Mouse (Mus musculus): ENCODE measurements around the gene Stx11. TPM values are rescaled to one million over a fixed set of nuclear protein-coding genes. Genes with fewer than 3 reads are reported as not detected.
A peak's percentile ranks its signal among the peaks of the same experiment; 100 is the strongest.

Stx11 gene
- total and polyA plus RNA-seq, 3 experiments = 1.9 to 2.9 TPM; not detected in 1

DNA sequence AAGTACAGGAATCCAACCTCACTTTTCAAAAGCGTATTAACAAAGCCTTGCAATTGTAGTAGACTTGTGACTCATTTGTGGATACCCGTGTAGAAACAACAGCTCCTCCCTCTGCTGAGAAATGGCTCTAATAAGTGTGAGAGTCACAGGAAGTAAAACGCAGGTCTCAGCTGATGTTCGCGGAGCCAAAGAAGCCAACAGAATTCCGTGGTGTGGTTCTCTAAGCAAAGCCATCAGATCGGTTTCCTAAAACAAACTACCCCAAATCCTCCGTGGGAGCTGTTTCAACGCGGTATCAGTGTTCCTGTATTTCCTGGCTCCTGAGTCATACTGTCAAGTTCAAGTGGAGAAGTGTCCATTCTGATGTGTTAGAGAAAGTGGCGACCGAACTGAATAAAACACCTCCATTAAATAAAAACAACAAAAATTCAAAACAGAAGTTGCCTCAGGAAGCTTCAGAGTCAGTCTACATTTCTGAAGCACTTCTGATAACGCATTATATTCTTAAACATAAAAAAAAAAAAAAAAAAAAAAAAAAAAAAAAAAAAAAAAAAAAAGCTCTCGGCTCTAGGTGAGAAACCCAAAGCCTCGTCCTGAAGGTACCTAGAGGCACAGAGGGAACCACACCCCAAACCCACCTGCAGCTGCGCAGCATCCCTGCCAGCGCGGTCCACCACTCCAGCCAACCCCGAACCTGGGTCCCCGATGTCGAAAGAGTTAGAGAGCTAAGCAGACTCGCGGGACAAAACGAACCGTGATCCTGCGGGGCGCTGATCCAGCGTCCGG lies 543 bp downstream of the Stx11 start (continued):
- no peak for TF ChIP-seq SMC3 (IDR thresholded peaks at IDR 0.05; ENCODE audit: low read depth, low read length)
- TF ChIP-seq MEF2A (IDR thresholded peaks at IDR 0.05; ENCODE audit: extremely low read depth, insufficient replicate concordance, low read depth, low read length, poor library complexity, severe bottlenecking) = no peak
- no peak for TF ChIP-seq NRF1 (IDR thresholded peaks at IDR 0.05; ENCODE audit: insufficient read depth, low read depth, low read length, poor library complexity, severe bottlenecking)

GRCm38 (mm10) chr10:12962238-12962637 lies 1.9 kb downstream of the Stx11 start:
- Histone ChIP-seq H3K9me3 (replicated peaks; ENCODE audit: insufficient read depth, low read length) (no peaks in the 10 kb centered on the region), H3K4me1 (ENCODE audit: control insufficient read depth in 1 of 2, insufficient read depth in 2 of 2, low read length in 2 of 2) (peaks cover 8 to 13% of the 10 kb centered on the region in 2 experiments; a peak in 3 of 4 replicates), H3K79me2 (ENCODE audit: control insufficient read depth, insufficient read depth, low read length, poor library complexity) (no peaks in the 10 kb centered on the region; the same call in 1 of the 2 replicates), H3K36me3 (ENCODE audit: control insufficient read depth in 1 of 2, insufficient read depth in 2 of 2, low read length in 2 of 2) (peaks cover 0 to 11% of the 10 kb centered on the region in 2 experiments; a peak in 2 of 4 replicates), H3K9ac (ENCODE audit: control insufficient read depth, low read depth, low read length, poor library complexity, severe bottlenecking) (no peak overlapping the region), H3K27ac (ENCODE audit: control insufficient read depth, low read depth, low read length) (no peak overlapping the region), H3K4me3 (ENCODE audit: control insufficient read depth in 1 of 2, insufficient read depth in 1 of 2, low read depth in 2 of 2, low read length in 2 of 2) (peak overlapping the region in 1 of 2 experiments; percentile 36; a peak in 1 of 4 replicates), H3K27me3 (ENCODE audit: control insufficient read depth in 1 of 2, insufficient read depth in 2 of 2, low read length in 2 of 2) (no peaks in the 10 kb centered on the region)
- DNase-seq (ENCODE audit: low read depth, low spot score) = peak; percentile 73
- TF ChIP-seq RAD21 (IDR thresholded peaks at IDR 0.05; ENCODE audit: low read depth, low read length) = no peak
- TF ChIP-seq TAL1 (IDR thresholded peaks at IDR 0.05; ENCODE audit: low read length) = peak; percentile 82
- no peak for TF ChIP-seq BHLHE40 (IDR thresholded peaks at IDR 0.05; ENCODE audit: borderline replicate concordance, low read depth, low read length)
- no peak for TF ChIP-seq ELF1 (IDR thresholded peaks at IDR 0.05; ENCODE audit: low read depth, low read length)
- TF ChIP-seq POLR2AphosphoS5 (IDR thresholded peaks at IDR 0.05; ENCODE audit: borderline replicate concordance, low read depth, low read length) = no peak
- no peak for TF ChIP-seq MAFK (IDR thresholded peaks at IDR 0.05; ENCODE audit: borderline replicate concordance, low read depth, low read length)
- TF ChIP-seq TCF12 (IDR thresholded peaks at IDR 0.05; ENCODE audit: low read depth, low read length) = peak; percentile 87
- no peak for TF ChIP-seq USF2 (IDR thresholded peaks at IDR 0.05; ENCODE audit: borderline replicate concordance in 1 of 2, insufficient read depth in 1 of 2, low read depth in 1 of 2, low read length in 2 of 2)
- no peak for TF ChIP-seq MAX (IDR thresholded peaks at IDR 0.05; ENCODE audit: low read length)
- no peak for TF ChIP-seq GABPA (IDR thresholded peaks at IDR 0.05; ENCODE audit: low read depth, low read length)
- TF ChIP-seq ZC3H11A (IDR thresholded peaks at IDR 0.05; ENCODE audit: low read depth, low read length) = no peak
- peak; percentile 10; the same call in 1 of the 2 replicates for TF ChIP-seq SMC3 (IDR thresholded peaks at IDR 0.05; ENCODE audit: low read depth, low read length)
- TF ChIP-seq NRF1 (IDR thresholded peaks at IDR 0.05; ENCODE audit: insufficient read depth, low read depth, low read length, poor library complexity, severe bottlenecking) = no peak
- no peak for TF ChIP-seq MYB (IDR thresholded peaks at IDR 0.05; ENCODE audit: low read depth, low read length)
- TF ChIP-seq POLR2A (IDR thresholded peaks at IDR 0.05; ENCODE audit: control insufficient read depth in 1 of 2, insufficient read depth in 1 of 2, low read depth in 1 of 2, low read length in 2 of 2, poor library complexity in 1 of 2) = no peak
- peak; percentile 48 for TF ChIP-seq SIN3A (IDR thresholded peaks at IDR 0.05; ENCODE audit: low read length)
- no peak for TF ChIP-seq CHD1 (IDR thresholded peaks at IDR 0.05; ENCODE audit: low read depth, low read length)
- TF ChIP-seq POLR2AphosphoS2 (IDR thresholded peaks at IDR 0.05; ENCODE audit: low read length) = no peak
- no peak for TF ChIP-seq USF1 (IDR thresholded peaks at IDR 0.05; ENCODE audit: low read depth, low read length)
- TF ChIP-seq RCOR1 (IDR thresholded peaks at IDR 0.05; ENCODE audit: low read depth, low read length) = peak; percentile 41; the same call in 1 of the 2 replicates
- no peak; the same call in 1 of the 2 replicates for TF ChIP-seq MXI1 (IDR thresholded peaks at IDR 0.05; ENCODE audit: low read depth, low read length)
- peak; percentile 62 to 76 for TF ChIP-seq EP300 (IDR thresholded peaks at IDR 0.05; ENCODE audit: low read depth in 1 of 2, low read length in 2 of 2)
- no peak for TF ChIP-seq NELFE (IDR thresholded peaks at IDR 0.05; ENCODE audit: low read depth, low read length)
- no peak for TF ChIP-seq CHD2 (IDR thresholded peaks at IDR 0.05; ENCODE audit: low read length)
- no peak for TF ChIP-seq E2F4 (IDR thresholded peaks at IDR 0.05; ENCODE audit: borderline replicate concordance, low read depth, low read length)
- TF ChIP-seq ZKSCAN1 (IDR thresholded peaks at IDR 0.05; ENCODE audit: low read depth, low read length) = no peak
- TF ChIP-seq KAT2A (conservative IDR thresholded peaks at IDR 0.05; ENCODE audit: low read depth, low read length) = 0 out of 2 replicates have a peak, but pooled peaks have one; percentile 23
- TF ChIP-seq HCFC1 (IDR thresholded peaks at IDR 0.05; ENCODE audit: low read depth, low read length) = no peak
- TF ChIP-seq MAZ (IDR thresholded peaks at IDR 0.05; ENCODE audit: low read depth, low read length) = no peak
- TF ChIP-seq ZNF384 (IDR thresholded peaks at IDR 0.05; ENCODE audit: low read depth, low read length) = no peak
- no peak for TF ChIP-seq MYC (IDR thresholded peaks at IDR 0.05; ENCODE audit: low read depth, low read length)
- TF ChIP-seq CTCF (IDR thresholded peaks at IDR 0.05 in 2 of 3, conservative IDR thresholded peaks at IDR 0.05 in 1 of 3; ENCODE audit: control insufficient read depth in 1 of 3, insufficient read depth in 1 of 3, low read depth in 2 of 3, low read length in 3 of 3, poor library complexity in 1 of 3, severe bottlenecking in 1 of 3) = peak in 1 of 3 experiments; percentile 40; a peak in 2 of 6 replicates

Measured in MEL (cell line).